Mouse (Mus musculus): ENCODE measurements around the gene Pir. TPM values are rescaled to one million over a fixed set of nuclear protein-coding genes. Genes with fewer than 3 reads are reported as not detected.

Gene Pir
- polyA plus RNA-seq, 1 experiment, result 7.0 TPM

GRCm38 (mm10) chrX:164420518-164420917, 151.3 kb downstream of the Pir start:
- DNase-seq (ENCODE audit: extremely low spot score in 1 of 2, low spot score in 1 of 2), result no peak

Other genes with a start within 250 kb of the Pir start
- gene Car5b, start 241.4 kb upstream of the Pir start, polyA plus RNA-seq (2012; rRNA removed), result 3.8 and 4.0 TPM in 2 replicates
- 9.5 and 9.8 TPM in 2 replicates for gene Siah1b, start 192.9 kb upstream of the Pir start, polyA plus RNA-seq (2012; rRNA removed)
- 0.08 and 0.20 TPM in 2 replicates for gene Cltrn, start 180.5 kb upstream of the Pir start, polyA plus RNA-seq (2012; rRNA removed)
- 1.6 and 1.7 TPM in 2 replicates for gene Ace2, start 130.0 kb upstream of the Pir start, polyA plus RNA-seq (2012; rRNA removed)
- gene Bmx, start 11.2 kb upstream of the Pir start, polyA plus RNA-seq (2012; rRNA removed), result 1.4 and 1.8 TPM in 2 replicates
- gene Vegfd, start 104.0 kb downstream of the Pir start, polyA plus RNA-seq (2012; rRNA removed), result 1.3 and 2.2 TPM in 2 replicates
- gene Piga, start 150.4 kb downstream of the Pir start, polyA plus RNA-seq (2012; rRNA removed), result 5.0 and 5.7 TPM in 2 replicates
- gene Asb11, start 167.6 kb downstream of the Pir start, polyA plus RNA-seq (2012; rRNA removed), result 5.0 and 5.6 TPM in 2 replicates
- not detected in 2 replicates for gene Asb9, start 237.0 kb downstream of the Pir start, polyA plus RNA-seq (2012; rRNA removed)

Measured in frontal cortex, adult 2 months (tissue).